Mouse (Mus musculus): ENCODE data around the gene Arsg.

DNA sequence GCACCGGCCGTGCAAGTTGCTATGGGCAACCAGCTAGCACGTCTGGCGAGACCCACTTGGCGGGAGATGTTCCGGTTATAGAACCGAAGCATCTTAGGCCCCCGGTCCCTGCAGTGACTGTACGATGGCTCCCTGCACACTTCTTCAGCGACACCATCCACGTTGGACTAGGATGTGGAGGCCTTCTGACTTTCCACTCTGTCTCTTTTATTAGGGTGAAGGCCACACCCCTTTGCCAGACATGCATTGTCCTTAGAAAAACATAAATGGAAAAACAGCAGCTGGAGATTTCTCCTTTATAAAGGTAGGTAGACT is 46.9 kb upstream of the Arsg start:
- no peak for TF ChIP-seq CTCF (IDR thresholded peaks at IDR 0.05; ENCODE audit: borderline replicate concordance, insufficient read depth, low read length)
- no peak; the same call in 1 of the 2 replicates for TF ChIP-seq POLR2A (IDR thresholded peaks at IDR 0.05; ENCODE audit: low read depth, low read length)

All from embryonic fibroblast, embryonic 13.5 days (primary cell).